Mouse (Mus musculus) G1E (cell line): ENCODE measurements around the gene Moap1.

ENCODE experiments used
- CTCF ChIP-seq: IDR thresholded peaks from 2 replicates; pipeline ENCODE4 v1.5.1; 2012; ENCODE audit warnings: low read depth, low read length, inconsistent platforms, mixed read lengths
- GATA1 ChIP-seq: IDR thresholded peaks from 2 replicates; pipeline ENCODE4 v1.6.1; 2012; ENCODE audit warnings: borderline replicate concordance, low read length, inconsistent platforms, mixed read lengths
- TAL1 ChIP-seq: conservative IDR thresholded peaks from 2 replicates; pipeline ENCODE4 v1.6.1; 2012; ENCODE audit warnings: low read depth, low read length, inconsistent platforms, mixed read lengths

- TF ChIP-seq CTCF (no peak), GATA1 (no peak), TAL1 (no peak)
Observed at GRCm38 (mm10) chr12:102714116-102714515, 29.3 kb downstream of the Moap1 start.
